Mouse (Mus musculus) layer of hippocampus, postnatal 36 days (tissue): ENCODE measurements around the gene Mrpl23. TPM values are rescaled to one million over a fixed set of nuclear protein-coding genes. Genes with fewer than 3 reads are reported as not detected.

Source experiments
- DNase-seq, 2 experiments: peaks; one replicate each; pipeline ENCODE4 v3.0.0; 2022
- total RNA-seq, 2 experiments: library from RNA; stranded (reverse); gene quantifications; 2 replicates each; pipeline ENCODE4 v1.2.3; 2021

The Mrpl23 gene
- total RNA-seq, 2 experiments from 2014 or later = 4.8 to 13.8 TPM

DNA sequence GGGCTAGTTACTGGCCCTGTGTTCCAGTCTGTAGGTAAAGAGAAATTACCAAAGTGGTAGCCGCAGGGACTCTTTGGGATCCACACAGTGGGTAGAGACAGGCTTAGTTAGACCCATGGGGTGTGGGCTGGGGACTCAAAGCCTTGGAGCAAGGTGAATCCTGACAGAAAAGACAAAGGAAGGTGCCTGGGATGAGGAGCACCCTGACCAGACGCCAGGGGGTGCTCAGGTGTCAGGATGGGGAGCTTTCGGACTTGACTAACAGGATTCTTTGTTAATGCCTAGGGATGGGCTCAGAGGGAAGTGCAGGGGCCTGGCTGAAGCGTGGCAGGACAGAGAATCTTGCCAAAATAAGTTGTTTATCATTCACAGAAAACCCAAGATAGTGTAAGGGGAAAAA is 10.1 kb upstream of the Mrpl23 start:
- DNase-seq = no peak

DNA sequence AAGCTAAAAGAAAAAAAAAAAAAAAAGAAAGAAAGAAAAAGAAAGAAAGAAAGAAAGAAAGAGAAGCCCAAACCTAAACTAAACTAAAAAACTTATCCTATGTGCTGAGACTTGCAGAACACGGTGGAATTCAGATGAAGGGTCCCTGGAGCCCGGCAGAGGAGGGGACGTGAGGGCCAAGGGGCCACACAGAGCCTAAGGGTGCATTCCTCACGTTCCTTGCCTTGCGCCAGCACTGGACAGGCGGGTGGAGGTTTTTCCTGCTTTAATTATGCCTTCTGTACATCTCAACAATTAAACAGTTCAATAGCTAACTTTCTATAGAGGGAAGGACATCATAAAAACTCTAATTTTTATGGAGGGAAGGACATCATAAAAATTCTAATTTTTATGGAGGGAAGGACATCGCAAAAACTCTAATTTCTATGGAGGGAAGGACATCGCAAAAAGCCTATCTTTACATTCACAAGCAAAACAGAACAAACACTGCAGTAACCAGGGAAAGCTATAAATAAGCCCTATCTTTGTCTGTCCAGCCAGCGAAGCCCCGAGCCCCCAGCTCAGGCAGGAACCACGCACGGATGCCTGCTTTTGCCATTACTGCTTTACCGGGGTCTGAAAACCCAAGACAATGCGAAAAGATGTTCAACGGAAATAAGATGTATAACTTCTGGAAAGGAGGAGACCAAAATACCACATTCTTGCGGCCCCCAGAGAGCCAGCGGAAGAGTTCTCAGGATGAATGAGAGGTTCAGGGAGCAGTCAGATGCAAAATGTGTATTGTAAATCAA is 9.1 kb upstream of the Mrpl23 start:
- DNase-seq = no peak

DNA sequence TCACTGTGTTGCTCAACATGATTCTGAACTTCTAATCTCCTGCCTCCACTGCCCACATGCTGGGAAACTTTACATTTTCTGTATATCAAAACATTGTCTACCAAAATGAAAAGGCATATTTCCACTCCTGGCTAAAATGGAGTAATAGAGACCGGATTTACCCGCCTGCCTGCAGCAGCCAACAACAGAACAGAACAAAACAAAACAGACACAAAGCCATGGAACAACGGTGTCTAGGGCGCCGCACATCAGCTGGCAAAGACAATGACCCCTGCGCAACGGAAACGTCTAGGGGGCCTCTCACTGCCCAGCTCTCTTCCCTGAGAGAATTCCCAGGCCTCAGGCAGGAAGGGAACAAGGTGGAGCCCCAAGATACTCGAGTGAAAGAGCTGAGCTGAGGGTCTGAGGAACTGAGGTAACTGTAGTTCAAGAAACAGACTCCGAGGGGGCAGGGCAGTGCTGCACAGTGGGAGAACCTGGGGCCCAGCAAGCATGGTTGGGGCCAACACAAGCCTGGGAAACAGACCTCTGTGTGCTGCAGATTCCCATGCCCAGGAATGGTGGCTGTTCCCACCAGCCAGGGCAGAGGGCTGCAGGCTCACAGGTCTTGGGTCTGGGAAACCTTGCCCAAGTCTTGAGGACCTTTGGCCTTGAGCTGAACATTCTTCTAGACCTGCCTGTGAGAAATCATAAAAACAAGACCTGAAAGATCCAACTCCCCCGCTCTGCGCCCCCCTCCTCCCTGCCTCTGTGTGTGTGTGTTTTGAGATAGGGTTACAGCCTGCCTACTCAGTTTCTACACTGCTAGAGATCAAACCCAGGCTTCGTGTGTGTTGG is 6.9 kb upstream of the Mrpl23 start:
- DNase-seq = no peak

DNA sequence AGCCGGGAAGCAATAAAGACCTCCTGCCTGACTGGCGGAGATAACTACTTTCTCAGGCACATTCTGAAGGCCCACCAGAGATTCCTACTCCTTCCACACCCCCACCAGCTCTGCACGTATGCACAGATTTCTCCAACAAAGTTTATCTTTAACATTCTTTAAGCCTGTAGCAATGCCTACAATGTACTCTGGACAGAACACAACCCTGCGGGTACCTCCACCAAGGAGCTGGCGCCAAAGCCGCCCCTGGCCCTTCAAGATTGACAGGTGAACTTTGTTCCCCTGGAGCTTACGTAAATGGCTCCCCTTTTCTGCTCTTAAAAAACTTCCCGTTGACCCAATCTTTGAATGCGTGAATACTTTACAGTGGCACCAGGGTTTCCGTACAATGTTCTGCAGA is 3.1 kb upstream of the Mrpl23 start:
- no peak for DNase-seq

DNA sequence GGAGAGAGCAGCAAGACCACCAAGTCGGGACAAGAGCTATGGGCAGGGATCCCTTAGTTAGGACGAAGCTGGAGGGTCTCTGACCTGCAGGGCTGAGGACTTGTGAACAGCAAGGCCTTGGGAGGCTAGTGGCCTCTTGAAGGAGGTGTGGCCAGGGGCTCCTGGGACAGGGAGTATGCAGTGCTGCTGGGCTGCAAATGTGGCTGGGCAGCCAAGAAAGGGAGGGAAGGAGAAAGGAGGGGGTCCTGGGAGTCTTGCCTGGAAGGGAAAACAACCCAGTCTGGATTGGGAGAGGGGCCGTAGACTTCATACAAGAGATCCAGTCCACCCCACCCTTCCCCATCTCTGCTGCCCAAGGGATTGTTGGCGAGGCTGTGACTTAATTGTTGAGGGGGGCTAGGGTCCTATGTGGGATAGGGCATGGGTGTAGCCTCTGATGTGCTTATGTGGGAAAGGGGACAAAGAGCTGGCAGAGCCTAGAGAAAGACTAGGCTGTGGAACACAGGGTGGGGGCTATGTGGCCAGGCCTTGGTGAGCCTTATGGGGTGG is 439 bp upstream of the Mrpl23 start:
- no peak for DNase-seq

DNA sequence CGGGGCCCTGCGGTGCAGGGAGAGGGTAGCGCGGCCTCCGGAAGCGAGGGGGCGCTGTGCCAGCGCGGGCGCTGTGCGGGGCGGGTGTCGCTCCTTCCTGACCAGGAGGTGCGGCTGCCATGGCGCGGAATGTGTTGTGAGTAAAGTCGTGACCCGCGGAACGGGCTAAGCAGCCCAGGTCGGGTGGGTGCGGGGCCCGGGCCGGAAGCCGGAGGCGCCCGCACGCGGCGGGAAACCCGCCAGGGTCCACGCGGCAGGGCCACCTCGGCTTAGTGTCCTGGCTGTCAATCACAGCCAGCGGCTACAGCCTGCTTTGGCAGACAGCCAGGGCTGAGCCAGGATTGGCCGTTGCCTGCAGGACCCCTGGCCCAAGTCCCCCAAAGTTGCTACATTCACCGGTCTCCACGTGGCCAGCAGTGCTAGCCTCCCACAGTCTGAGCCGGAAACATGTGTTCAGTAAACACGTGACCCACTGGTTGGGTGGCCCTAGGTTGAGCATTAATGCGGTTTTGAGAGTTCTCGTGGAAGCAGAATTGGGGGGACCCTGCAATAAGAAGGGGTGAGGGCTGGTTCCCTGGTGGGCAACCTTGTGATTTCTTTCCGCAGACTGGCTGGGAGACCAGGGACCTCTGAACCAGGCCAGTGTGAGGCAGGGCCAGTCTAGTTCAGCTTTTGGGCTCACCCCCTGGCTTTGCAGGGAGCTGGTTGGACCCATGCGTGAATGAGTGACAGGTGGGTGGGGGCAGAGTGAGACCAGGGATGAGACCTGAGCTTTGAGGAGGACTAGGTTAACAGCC is 771 bp downstream of the Mrpl23 start:
- peak; percentile 78 to 82 for DNase-seq

DNA sequence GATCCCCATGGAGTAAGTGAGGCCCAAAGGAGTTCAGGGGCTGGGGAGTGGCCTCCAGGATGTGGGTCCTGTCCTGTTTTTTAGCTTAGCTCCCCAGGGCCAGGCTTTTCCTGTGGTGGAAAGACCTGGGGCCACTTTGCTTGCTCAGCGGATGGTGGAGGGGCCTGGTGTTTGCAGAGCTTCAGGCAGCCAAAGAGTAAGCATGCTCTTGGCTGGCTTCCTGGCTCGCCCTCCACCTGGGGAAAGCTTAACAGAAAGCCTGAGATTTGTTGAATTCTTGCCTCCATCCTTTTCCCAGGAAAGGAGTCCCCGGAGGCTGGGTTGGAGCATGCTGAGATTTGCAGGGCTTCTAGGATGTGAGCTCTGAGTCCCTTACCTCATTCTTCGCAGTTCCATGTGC is 2.6 kb downstream of the Mrpl23 start:
- DNase-seq = no peak

DNA sequence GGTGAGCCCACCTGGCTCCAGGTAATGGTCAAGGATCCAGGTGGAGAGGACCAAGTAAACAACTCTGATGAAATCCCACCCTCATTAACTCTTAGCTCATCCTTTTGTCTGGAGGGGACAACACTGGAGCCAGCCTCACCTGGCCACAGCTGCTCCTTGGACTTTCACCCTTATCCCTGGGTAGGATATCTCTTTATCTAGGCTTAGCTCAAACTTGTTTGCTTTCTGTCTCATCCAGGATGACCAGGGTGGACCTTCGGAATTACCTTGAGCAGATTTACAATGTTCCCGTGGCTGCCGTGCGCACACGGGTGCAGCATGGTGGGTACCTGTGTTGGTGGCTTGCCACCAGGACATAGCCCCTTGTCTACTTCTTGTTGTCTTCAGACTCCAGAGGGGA is 3.3 kb downstream of the Mrpl23 start:
- DNase-seq = no peak

DNA sequence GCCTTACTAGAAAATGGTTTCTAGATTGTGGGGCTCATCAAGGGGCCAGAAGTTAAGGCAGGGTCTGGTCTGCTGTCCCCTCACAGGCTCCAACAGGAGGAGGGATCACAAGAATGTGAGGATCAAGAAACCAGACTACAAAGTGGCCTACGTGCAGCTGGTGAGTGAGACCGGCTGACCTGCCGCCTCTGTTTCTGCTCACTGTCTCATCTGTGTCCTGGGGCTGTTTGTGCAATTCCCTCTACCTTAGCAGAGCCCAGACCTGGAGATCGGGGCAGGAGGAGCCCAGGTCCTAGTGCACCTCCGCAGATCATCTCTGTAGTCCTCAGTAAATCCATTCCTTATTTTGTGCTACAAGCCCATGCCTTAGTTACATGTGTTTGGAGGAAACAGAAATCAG is 4.7 kb downstream of the Mrpl23 start:
- no peak for DNase-seq

DNA sequence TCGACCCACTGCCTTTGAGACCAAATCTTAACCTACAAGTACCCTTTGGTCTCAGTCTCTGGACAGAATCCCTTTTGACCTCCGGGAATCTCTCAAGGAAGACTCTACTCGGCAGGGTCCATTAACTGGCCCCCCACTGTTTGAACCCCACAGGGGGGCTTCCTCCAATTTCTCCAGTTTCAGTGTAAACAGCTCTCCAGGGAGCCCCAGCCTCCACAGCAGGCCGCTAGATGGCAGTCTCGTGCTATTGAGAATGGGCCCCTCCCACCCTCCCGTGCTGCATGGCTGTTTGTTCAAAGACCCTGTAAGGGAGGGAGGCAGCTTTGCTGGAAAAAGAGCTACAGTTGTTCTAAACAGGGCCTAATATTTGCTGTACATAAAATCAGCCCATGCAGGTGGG is 5.4 kb downstream of the Mrpl23 start:
- peak; percentile 51 to 52 for DNase-seq

DNA sequence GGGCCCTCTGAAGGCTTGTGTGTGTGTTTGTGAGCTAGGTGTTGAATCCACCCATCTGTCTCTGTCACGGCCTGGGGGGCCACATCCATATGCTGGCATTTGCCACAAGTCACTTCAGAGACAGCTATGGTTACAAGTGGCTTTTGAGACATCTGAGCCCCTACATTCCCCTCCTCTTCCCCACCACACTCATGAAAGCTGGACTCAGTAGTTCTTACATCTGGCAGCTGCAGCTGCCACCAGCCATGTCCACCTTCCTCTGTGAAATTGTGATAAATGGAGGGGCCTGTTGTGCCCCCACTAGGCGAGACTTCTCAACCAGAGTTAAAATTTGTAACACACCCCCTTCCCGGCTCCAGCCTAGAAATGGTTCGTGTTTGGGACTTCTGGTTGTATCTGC is 5.8 kb downstream of the Mrpl23 start:
- DNase-seq = no peak

DNA sequence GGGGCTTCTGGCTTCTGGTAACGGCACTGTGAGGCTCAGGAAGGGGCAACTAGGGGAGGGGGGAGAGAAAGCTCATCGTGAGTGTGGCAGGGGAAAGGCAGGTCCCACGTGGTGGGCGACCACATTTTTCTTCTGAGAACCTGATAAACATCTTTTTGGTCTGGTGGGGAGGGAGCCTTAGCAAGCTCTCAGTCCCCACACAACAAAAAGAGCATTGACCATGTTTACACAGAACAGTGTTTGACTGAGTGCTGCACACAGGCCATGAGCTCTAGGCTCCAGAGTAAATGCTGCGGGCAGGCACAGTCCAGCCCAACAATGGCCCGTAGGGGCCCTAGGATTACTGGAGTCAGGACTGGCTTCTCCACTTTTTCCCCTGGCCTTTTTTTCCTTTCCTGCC is 6.3 kb downstream of the Mrpl23 start:
- DNase-seq = no peak

DNA sequence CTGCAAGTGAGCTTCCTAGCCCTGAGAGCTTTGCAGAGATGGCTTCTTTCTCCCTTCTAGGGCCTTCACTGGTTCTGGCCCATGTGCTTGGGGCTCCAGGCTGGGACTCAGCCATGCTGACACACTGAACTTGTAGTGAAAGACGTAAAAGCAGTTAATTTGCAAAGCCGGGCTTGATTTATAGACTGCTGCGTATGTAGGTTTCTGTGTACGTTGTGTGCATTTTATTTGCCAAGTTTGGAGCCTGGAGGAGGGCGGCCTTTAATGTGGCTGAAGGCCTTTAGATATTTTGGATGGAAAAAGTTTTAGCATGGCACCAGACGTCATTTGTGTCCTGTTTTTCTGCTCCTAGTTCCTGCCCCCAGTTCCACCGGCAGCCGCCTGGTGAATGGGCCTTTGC is 7.3 kb downstream of the Mrpl23 start:
- DNase-seq = no peak

DNA sequence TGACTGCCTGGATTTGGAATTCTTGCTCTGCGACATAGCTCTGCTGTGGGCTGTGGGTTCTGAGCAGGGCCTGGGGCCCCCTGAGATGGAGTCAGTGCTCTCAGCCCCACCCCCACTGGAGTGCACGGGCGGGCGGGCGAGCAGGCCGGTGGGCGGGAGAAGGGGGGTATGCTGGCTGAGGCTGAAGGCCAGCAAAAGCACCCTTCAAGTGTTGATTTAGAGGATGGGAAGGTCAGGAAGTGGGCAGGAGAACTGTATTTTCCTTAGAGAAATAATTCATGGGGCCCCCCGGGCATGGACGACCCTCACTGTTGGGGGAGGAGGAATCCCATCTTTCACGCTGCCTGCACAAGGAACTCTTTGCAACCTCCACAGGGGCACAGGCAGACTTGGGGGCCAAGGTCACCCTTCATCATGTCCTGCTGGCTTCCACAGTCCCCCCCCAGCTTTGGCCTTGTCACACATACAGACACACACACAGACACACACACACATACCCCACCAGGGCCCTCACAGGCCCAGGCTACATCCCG is 10.4 kb downstream of the Mrpl23 start:
- no peak for DNase-seq

DNA sequence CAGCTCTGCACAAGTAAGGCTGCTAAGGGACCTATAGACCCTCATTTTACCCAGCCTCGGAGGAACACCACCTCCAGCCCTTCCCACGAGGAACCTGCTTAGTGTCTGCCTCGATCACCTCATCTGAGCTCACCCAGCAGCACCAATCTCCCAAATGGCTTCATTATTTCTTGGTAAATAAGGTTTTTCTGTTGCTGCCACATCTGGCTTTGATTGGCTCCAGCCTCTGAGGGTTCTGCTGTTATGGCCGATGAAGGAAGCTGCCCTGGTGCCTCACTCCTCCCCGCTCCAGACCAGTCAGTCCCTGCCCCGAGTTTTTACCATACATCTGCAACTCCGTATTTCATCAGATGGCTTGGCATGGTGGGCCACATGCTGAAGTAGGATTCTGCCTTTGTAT is 13.5 kb downstream of the Mrpl23 start:
- no peak for DNase-seq

DNA sequence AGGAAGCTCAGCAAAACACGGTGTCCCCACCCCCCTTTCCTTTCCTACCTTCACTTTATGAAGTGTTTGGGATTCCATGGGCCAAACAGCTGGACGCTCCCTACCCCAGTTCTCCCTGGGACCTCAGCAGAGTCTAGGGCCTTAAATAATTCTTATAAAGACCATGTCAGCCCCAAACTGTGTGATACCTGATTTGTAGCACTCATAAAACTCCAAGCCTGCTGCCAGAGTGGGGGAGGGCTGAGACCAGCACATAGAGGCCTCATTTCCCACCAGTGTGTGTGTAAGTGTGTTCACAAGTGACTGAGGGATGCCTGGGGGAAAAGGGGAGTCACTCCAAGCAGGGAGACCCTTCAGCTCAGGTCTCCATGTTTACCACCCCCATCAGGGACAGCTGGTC is 15.4 kb downstream of the Mrpl23 start:
- DNase-seq = no peak

DNA sequence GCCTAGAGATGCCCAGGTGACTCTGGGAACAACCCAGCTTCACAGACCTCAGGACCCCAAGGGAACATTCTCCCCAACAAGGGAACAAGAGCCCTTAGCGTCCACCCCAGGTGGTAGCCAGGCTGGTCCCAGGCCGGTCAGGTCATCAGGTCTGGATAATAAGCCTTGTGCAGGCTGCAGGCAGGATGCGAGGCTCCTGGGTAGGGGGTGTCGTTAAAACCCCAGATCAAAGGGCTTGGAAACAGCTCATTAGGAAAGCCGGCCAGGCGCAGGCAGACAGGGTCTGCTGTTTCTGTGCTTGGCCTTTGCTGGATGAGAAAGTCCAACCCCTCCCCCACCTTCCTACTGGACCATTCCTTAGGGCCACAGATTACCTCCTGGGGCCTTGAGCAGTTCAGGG is 16.2 kb downstream of the Mrpl23 start:
- DNase-seq = no peak

DNA sequence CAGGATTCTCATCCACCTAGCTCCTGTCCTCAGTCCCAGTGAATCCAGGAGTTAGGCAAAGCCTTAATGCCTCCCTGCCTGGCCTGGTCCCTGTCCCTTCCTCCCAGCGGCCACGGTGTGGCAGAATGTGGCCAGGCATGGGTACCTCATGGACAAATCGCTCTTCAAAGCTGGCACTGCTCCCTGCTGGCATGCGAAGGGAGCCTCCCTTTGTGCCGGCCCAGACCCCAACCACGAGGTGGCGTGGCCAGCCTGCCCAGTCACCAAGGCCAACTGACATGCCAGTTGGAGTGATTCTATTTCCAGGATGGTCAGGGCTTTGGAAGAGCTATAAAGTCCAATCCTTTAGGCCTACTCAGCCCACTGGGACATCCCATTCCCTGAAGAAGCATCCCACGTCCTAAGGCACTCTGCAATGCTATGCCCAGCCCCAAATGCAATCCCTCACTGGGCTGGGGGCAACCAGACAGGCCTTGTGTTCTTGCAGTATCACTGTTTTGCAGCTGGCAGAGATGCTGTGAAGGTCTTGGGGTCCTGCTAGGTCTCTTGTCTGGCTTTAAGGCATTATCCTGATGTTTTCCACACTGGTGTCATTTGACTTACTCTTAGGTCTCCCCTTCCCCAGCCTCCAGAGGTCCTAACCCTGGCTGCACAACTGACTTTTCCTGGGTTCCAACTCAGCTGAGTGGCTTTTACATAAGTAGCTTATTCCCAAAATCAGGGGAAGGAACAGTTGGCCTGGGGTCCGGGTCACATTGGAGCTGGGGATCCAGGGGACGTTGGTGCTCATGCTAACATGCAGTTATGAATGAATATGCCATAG is 17.7 kb downstream of the Mrpl23 start:
- DNase-seq = no peak

DNA sequence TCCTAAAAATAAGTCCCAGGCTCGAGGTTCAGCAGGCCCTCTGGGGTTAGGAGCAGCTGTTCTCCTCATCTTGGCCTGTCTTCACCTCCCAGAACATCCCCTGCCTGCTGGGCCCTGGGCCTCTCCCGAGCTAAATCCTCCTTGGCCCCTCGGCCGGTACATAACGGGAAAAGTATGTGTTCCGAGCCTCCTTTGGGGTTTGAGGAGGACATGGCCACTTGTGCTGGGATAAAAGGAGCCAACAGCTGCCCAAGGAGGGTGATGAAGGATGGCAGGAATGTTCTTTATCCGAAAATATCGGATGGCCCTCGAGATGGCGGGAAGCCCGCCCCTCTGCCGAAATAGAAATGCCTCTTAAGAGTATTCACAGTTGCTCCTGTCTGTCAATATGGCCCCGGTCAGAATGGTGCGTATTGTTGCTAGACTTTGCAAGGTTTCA is 18.5 kb downstream of the Mrpl23 start:
- DNase-seq = no peak

DNA sequence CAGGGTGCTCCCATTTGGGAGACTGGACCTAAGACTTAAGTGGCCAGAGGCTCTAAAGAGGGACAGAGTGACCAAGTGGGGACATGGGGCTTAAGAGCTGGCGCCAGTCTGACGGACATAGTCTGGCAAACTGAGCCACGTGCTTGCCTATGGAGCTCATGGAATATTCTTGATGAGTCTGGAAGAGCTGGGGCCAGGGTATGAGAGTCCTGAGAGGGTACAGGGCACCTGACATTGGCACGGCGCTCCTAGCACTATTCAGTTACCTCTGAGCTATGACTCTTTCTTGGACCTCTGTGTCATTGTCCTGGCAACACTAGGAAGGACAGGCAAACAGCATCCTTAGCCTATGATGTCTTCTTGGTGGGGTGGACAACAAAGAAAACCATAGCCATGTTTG is 19.2 kb downstream of the Mrpl23 start:
- DNase-seq = no peak

DNA sequence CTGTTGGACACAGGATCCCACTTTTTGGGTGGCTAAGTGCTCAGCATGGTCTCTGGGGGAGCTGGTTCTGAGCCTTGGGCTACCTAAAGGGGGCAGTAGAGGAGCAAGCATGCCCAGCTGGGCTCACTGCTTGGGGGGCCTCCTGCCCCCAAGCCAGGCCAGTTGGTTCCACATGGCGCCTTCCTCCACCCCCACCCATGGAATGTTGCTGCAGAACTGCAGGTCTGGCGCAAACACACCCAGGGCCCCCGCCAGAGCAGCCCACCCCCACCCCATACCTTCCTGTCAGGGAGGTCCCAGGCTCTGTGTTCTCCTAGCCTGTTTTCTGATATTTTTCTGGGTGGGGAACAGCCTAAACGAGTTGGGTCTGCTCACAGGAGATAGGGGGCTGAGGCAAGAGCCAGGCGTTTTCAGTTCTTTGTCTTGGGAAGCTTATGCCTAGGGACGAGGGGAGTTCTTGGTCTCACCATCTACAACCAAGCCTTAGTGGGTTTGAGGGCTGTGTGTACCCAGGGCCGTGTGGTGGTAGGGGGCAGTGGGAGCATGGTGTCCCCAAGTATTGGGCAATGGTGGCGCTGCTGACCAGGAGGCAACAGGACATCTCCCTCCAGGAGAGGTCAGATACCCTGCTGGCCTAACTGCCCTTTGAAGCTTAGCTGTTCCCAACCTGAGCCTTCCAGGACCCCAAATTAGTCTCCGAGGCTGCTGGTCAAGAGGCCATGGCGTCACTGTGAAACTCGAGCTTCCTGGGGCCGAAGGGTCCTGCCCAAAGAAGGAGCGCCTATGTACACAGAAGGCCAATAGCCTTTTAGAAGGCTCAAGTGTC is 20.3 kb downstream of the Mrpl23 start:
- no peak for DNase-seq
